Mouse (Mus musculus) heart, embryonic 14.5 days (tissue): ENCODE data around the gene Spag9. TPM values are rescaled to one million over a fixed set of nuclear protein-coding genes. Genes with fewer than 3 reads are reported as not detected.
A peak's percentile ranks its signal among the peaks of the same experiment; 100 is the strongest.

Experiments used
- ATAC-seq: fragments of 200-750 bp; cut with Nextera tagmentation; 2 replicates; pipeline ENCODE4 v1.8.0; 2017; ENCODE audit warnings: low read depth, moderate TSS enrichment; ENCODE audit not compliant: insufficient number of reproducible peaks, insufficient read depth, low FRiP score
- H3K27ac ChIP-seq, 2 experiments: fragments of 200-500 bp in 1 of 2; fragments of 300-500 bp in 1 of 2; sonication (generic) in 1 of 2; replicated peaks in 1 of 2; 2 replicates each; pipeline ENCODE4 v1.5.1; 2012 to 2014; ENCODE audit warnings: low read depth in 2 of 2, low read length in 2 of 2, control low read depth in 1 of 2, mild to moderate bottlenecking in 1 of 2, mixed read lengths in 1 of 2; ENCODE audit not compliant: control insufficient read depth in 1 of 2, insufficient read depth in 1 of 2
- H3K27me3 ChIP-seq: fragments of 300-500 bp; sonication (generic); 2 replicates; pipeline ENCODE4 v1.6.1; 2014; ENCODE audit warnings: mild to moderate bottlenecking, low read length, control low read depth; ENCODE audit not compliant: control insufficient read depth, insufficient read depth
- H3K36me3 ChIP-seq: fragments of 300-500 bp; sonication (generic); 2 replicates; pipeline ENCODE4 v1.6.1; 2014; ENCODE audit warnings: mild to moderate bottlenecking, control low read depth, low read length, mixed read lengths; ENCODE audit not compliant: control insufficient read depth, insufficient read depth
- H3K4me1 ChIP-seq, 2 experiments: fragments of 200-500 bp in 1 of 2; fragments of 300-500 bp in 1 of 2; sonication (generic) in 1 of 2; 2 replicates each; pipeline ENCODE4 v1.6.1; 2012 to 2014; ENCODE audit warnings: low read length in 2 of 2, control low read depth in 1 of 2, mixed read lengths in 1 of 2; ENCODE audit not compliant: control insufficient read depth in 2 of 2, insufficient read depth in 2 of 2
- H3K4me2 ChIP-seq: fragments of 300-500 bp; sonication (generic); 2 replicates; pipeline ENCODE4 v1.6.1; 2014; ENCODE audit warnings: mild to moderate bottlenecking, low read length
- H3K4me3 ChIP-seq, 2 experiments: fragments of 200-500 bp in 1 of 2; fragments of 300-500 bp in 1 of 2; sonication (generic) in 1 of 2; 2 replicates each; pipeline ENCODE4 v1.5.1; 2012 to 2014; ENCODE audit warnings: low read length in 2 of 2, mild to moderate bottlenecking in 2 of 2, control low read depth in 1 of 2, low read depth in 1 of 2, moderate library complexity in 1 of 2; ENCODE audit not compliant: control insufficient read depth in 1 of 2, insufficient read depth in 1 of 2
- H3K9ac ChIP-seq: fragments of 300-500 bp; sonication (generic); 2 replicates; pipeline ENCODE4 v1.6.1; 2014; ENCODE audit warnings: mild to moderate bottlenecking, low read length
- H3K9me3 ChIP-seq: fragments of 300-500 bp; sonication (generic); 2 replicates; pipeline ENCODE4 v1.6.1; 2016; ENCODE audit warnings: low read length, control low read depth; ENCODE audit not compliant: control insufficient read depth
- WGBS: fragments of 180-500 bp; shearing (Covaris S2); extraction: QIAGEN DNeasy Blood & Tissue Kit; methylation state at CpG from one replicate; pipeline ENCODE4 v1.1.7; 2014; 5-methylcytosine and 5-hydroxymethylcytosine counted together
- polyA plus RNA-seq: library from polyadenylated mRNA; unstranded; fragments of >200 nt; fragmentation: Nextera tagmentation; extraction: Ambion mirVana; gene quantifications from 2 replicates; pipeline ENCODE4 v1.2.1, GENCODE M21; 2014

Gene Spag9
- polyA plus RNA-seq, 1 experiment from 2014 or later = 63.8 TPM

- Histone ChIP-seq H3K36me3 (peaks cover 64% of the 10 kb centered on the region), H3K27ac (no peak overlapping the region; a peak in 1 of 4 replicates)
- WGBS = 89% methylated on average over 2 of the region's 2 CpGs
Measured at GRCm38 (mm10) chr11:93957031-93957555, 38.8 kb upstream of the Spag9 start.

GRCm38 (mm10) chr11:93957746-93958145 is 38.1 kb upstream of the Spag9 start:
- Histone ChIP-seq H3K4me1 (peaks cover 13 to 19% of the 10 kb centered on the region in 2 experiments), H3K27ac (no peak overlapping the region), H3K4me2 (no peak overlapping the region), H3K9ac (no peak overlapping the region), H3K4me3 (no peak overlapping the region), H3K36me3 (peaks cover 64% of the 10 kb centered on the region), H3K9me3 (no peaks in the 10 kb centered on the region), H3K27me3 (no peaks in the 10 kb centered on the region)
- 69% methylated on average over 4 of the region's 4 CpGs for WGBS
- no peak for ATAC-seq

More at GRCm38 (mm10) chr11:93957031-93957555, 38.8 kb upstream of the Spag9 start:
- Histone ChIP-seq H3K27me3 (no peaks in the 10 kb centered on the region), H3K9me3 (no peaks in the 10 kb centered on the region), H3K4me1 (peaks cover 15 to 23% of the 10 kb centered on the region in 2 experiments), H3K9ac (no peak overlapping the region), H3K4me2 (no peak overlapping the region), H3K4me3 (no peak overlapping the region)
- ATAC-seq = no peak

- H3K4me2 ChIP-seq = no peak overlapping the region
- WGBS = 88% methylated on average over 6 of the region's 6 CpGs
Measured at GRCm38 (mm10) chr11:93961482-93961881, 34.4 kb upstream of the Spag9 start.

GRCm38 (mm10) chr11:93963013-93963412 is 32.9 kb upstream of the Spag9 start:
- no peak overlapping the region for H3K4me3 ChIP-seq
- H3K4me1 ChIP-seq = peaks cover 3% of the 10 kb centered on the region in 2 experiments; a peak in 2 of 4 replicates
- H3K4me2 ChIP-seq = no peak overlapping the region
- H3K27me3 ChIP-seq = no peaks in the 10 kb centered on the region
- 88% methylated on average over 4 of the region's 4 CpGs for WGBS
- H3K36me3 ChIP-seq = peaks cover 77% of the 10 kb centered on the region
- H3K27ac ChIP-seq = no peak overlapping the region
- no peak overlapping the region for H3K9ac ChIP-seq
- no peaks in the 10 kb centered on the region for H3K9me3 ChIP-seq
- no peak for ATAC-seq

More at GRCm38 (mm10) chr11:93961482-93961881, 34.4 kb upstream of the Spag9 start:
- ATAC-seq = no peak
- no peak overlapping the region for H3K4me3 ChIP-seq
- peaks cover 82% of the 10 kb centered on the region for H3K36me3 ChIP-seq
- H3K4me1 ChIP-seq = peaks cover 2% of the 10 kb centered on the region in 2 experiments; a peak in 3 of 4 replicates
- H3K27me3 ChIP-seq = no peaks in the 10 kb centered on the region
- H3K27ac ChIP-seq = no peak overlapping the region
- H3K9me3 ChIP-seq = no peaks in the 10 kb centered on the region
- no peak overlapping the region for H3K9ac ChIP-seq

- H3K27me3 ChIP-seq = no peaks in the 10 kb centered on the region
- no peaks in the 10 kb centered on the region for H3K9me3 ChIP-seq
- ATAC-seq = no peak
- H3K27ac ChIP-seq = no peak overlapping the region
- WGBS = 90% methylated on average over 6 of the region's 6 CpGs
- H3K4me1 ChIP-seq = peaks cover 3 to 6% of the 10 kb centered on the region in 2 experiments; a peak in 2 of 4 replicates
- no peak overlapping the region for H3K4me2 ChIP-seq
- no peak overlapping the region for H3K4me3 ChIP-seq
- H3K9ac ChIP-seq = no peak overlapping the region
- peaks cover 54% of the 10 kb centered on the region for H3K36me3 ChIP-seq
Measured at GRCm38 (mm10) chr11:93965391-93965790, 30.5 kb upstream of the Spag9 start.

- Histone ChIP-seq H3K27me3 (no peaks in the 10 kb centered on the region), H3K4me3 (peak overlapping the region; percentile 76 to 88), H3K4me1 (peaks cover 3 to 6% of the 10 kb centered on the region in 2 experiments; a peak in 2 of 4 replicates), H3K4me2 (peak overlapping the region; percentile 87), H3K9me3 (no peaks in the 10 kb centered on the region), H3K27ac (peak overlapping the region; percentile 72 to 85), H3K36me3 (peaks cover 36% of the 10 kb centered on the region), H3K9ac (peak overlapping the region; percentile 84)
- no peak for ATAC-seq
- WGBS = 3% methylated on average over 11 of the region's 11 CpGs
Measured at GRCm38 (mm10) chr11:93967381-93967780, 28.5 kb upstream of the Spag9 start.

- H3K9ac ChIP-seq = peak within 1 kb of the TSS; percentile 84
- no peaks in the 10 kb centered on the region for H3K9me3 ChIP-seq
- no peaks in the 10 kb centered on the region for H3K27me3 ChIP-seq
- peaks cover 28% of the 10 kb centered on the region for H3K36me3 ChIP-seq
- peak within 1 kb of the TSS; percentile 76 to 88 for H3K4me3 ChIP-seq
- peak; percentile 97 for ATAC-seq
- peaks cover 3 to 6% of the 10 kb centered on the region in 2 experiments; a peak in 2 of 4 replicates for H3K4me1 ChIP-seq
- H3K27ac ChIP-seq = peak within 1 kb of the TSS; percentile 72 to 85
- 1% methylated on average over 40 of the region's 40 CpGs for WGBS
- peak within 1 kb of the TSS; percentile 87 for H3K4me2 ChIP-seq
Measured at GRCm38 (mm10) chr11:93968005-93968847, 27.7 kb upstream of the Spag9 start, which contains the start of the genes Gm20390 and Nme1. Gene Gm20390 (minus strand): TSS chr11:93968293. Gene Nme1 (minus strand): TSS chr11:93968521.
